Mouse (Mus musculus) monocyte, adult 2 months (primary cell): Measurements from ENCODE around the gene Ahctf1.
"Not testable (repeated sequence)": the region's sequence is repeated elsewhere in the genome, so short reads cannot be mapped to it uniquely, and the experiment has no call there.

Experiments used
- DNase-seq, 2 experiments: peaks; one replicate each; pipeline ENCODE4 v3.0.0; 2022; ENCODE audit warnings: low spot score in 2 of 2, low read depth in 1 of 2

The Ahctf1 gene

GRCm38 (mm10) chr1:179715289-179715688, 88.2 kb downstream of the Ahctf1 start:
- DNase-seq: not testable (repeated sequence)

- DNase-seq: no peak
These were observed 90.1 kb downstream of the Ahctf1 start for GRCm38 (mm10) chr1:179713367-179713766.

- DNase-seq: no peak
These were observed 90.8 kb downstream of the Ahctf1 start for GRCm38 (mm10) chr1:179712658-179713057.

- DNase-seq: no peak
These were observed 92.7 kb downstream of the Ahctf1 start for GRCm38 (mm10) chr1:179710739-179711138.

GRCm38 (mm10) chr1:179709390-179709789, 94.1 kb downstream of the Ahctf1 start:
- DNase-seq: no peak

- DNase-seq: no peak
These were observed 98.3 kb downstream of the Ahctf1 start for GRCm38 (mm10) chr1:179705154-179705553.

- no peak for DNase-seq
These were observed 99.3 kb downstream of the Ahctf1 start for GRCm38 (mm10) chr1:179704150-179704549.
